Mouse (Mus musculus) limb, embryonic 11.5 days (tissue): ENCODE measurements around the gene Olfr520. TPM values are rescaled to one million over a fixed set of nuclear protein-coding genes. Genes with fewer than 3 reads are reported as not detected.
"Not testable (repeated sequence)": the region's sequence is repeated elsewhere in the genome, so short reads cannot be mapped to it uniquely, and the experiment has no call there.

Experiments used
- ATAC-seq: fragments of 200-750 bp; cut with Nextera tagmentation; 2 replicates; pipeline ENCODE4 v1.8.0; 2017; ENCODE audit warnings: low read depth; ENCODE audit not compliant: insufficient number of reproducible peaks, low FRiP score, low TSS enrichment
- DNase-seq: peaks from one replicate; pipeline ENCODE4 v3.0.0-alpha.2; 2015; ENCODE audit warnings: low spot score
- H3K27ac ChIP-seq: fragments of 300-500 bp; sonication (generic); replicated peaks from 2 replicates; pipeline ENCODE4 v1.5.1; 2014; ENCODE audit warnings: low read depth, mild to moderate bottlenecking, low read length
- H3K27me3 ChIP-seq: fragments of 300-500 bp; sonication (generic); 2 replicates; pipeline ENCODE4 v1.6.1; 2014; ENCODE audit warnings: mild to moderate bottlenecking, low read length, mixed read lengths; ENCODE audit not compliant: control insufficient read depth, insufficient read depth
- H3K36me3 ChIP-seq: fragments of 300-500 bp; sonication (generic); 2 replicates; pipeline ENCODE4 v1.6.1; 2014; ENCODE audit warnings: mild to moderate bottlenecking, low read length, moderate library complexity, mixed read lengths; ENCODE audit not compliant: control insufficient read depth, insufficient read depth
- H3K4me1 ChIP-seq: fragments of 300-500 bp; sonication (generic); 2 replicates; pipeline ENCODE4 v1.6.1; 2014; ENCODE audit warnings: low read length, mixed read lengths; ENCODE audit not compliant: control insufficient read depth, insufficient read depth
- H3K4me2 ChIP-seq: fragments of 300-500 bp; sonication (generic); 2 replicates; pipeline ENCODE4 v1.6.1; 2014; ENCODE audit warnings: low read depth, mild to moderate bottlenecking, moderate library complexity; ENCODE audit not compliant: severe bottlenecking
- H3K4me3 ChIP-seq: fragments of 300-500 bp; sonication (generic); 2 replicates; pipeline ENCODE4 v1.5.1; 2014; ENCODE audit warnings: low read depth, low read length
- H3K9ac ChIP-seq: fragments of 300-500 bp; sonication (generic); 2 replicates; pipeline ENCODE4 v1.6.1; 2014; ENCODE audit warnings: mild to moderate bottlenecking, low read length
- H3K9me3 ChIP-seq: fragments of 300-500 bp; sonication (generic); 2 replicates; pipeline ENCODE4 v1.6.1; 2016; ENCODE audit warnings: low read length; ENCODE audit not compliant: control insufficient read depth
- WGBS: fragments of 180-500 bp; shearing (Covaris S2); extraction: QIAGEN DNeasy Blood & Tissue Kit; methylation state at CpG from one replicate; pipeline ENCODE4 v1.1.7; 2014; 5-methylcytosine and 5-hydroxymethylcytosine counted together
- polyA plus RNA-seq: library from polyadenylated mRNA; unstranded; fragments of >200 nt; fragmentation: Nextera tagmentation; extraction: Ambion mirVana; gene quantifications from 2 replicates; pipeline ENCODE4 v1.2.1, GENCODE M21; 2014

The Olfr520 gene
- polyA plus RNA-seq, 1 experiment from 2014 or later = not detected

DNA sequence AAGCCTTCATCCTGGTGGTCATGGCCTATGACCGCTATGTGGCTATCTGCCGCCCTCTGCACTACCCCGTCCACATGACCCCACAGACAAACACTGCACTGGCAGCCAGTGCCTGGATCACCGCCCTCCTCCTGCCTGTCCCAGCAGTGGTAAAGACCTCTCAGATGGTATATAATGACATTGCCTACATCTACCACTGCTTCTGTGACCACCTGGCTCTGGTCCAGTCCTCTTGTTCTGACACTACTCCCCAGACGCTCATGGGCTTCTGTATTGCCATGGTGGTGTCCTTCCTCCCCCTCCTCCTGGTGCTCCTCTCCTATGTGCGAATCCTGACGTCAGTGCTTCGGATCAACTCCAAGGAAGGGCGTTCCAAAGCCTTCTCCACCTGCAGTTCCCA lies 5.4 kb downstream of the Olfr520 start:
- H3K9me3 ChIP-seq, H3K4me3 ChIP-seq, H3K36me3 ChIP-seq, H3K4me1 ChIP-seq, H3K9ac ChIP-seq, DNase-seq, H3K27me3 ChIP-seq, H3K27ac ChIP-seq, H3K4me2 ChIP-seq, ATAC-seq: not testable (repeated sequence)
- WGBS = 87% methylated on average over 9 of the region's 9 CpGs

DNA sequence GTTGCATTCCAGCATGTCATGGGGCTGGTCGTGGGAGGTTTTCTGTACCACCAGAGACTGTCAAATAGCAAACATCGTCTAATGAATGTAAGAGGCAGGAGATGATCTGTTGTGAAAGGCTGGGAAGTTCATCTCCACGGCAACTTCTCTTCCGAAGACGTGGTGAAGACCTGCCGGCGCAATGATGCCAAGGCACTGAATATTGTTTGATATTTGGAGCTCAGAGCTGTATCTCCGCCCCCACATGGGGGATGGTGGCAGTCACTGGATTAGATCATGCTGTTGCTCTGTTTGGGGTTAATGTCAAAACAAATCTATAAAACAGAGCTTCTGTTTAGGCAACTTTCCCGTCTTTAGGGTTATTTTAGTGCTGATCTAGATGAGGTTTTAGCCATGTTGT lies 9.2 kb downstream of the Olfr520 start:
- Histone ChIP-seq H3K9me3 (no peaks in the 10 kb centered on the region), H3K27me3 (no peaks in the 10 kb centered on the region), H3K4me3 (no peak overlapping the region), H3K4me1 (no peaks in the 10 kb centered on the region), H3K9ac (no peak overlapping the region), H3K36me3 (no peaks in the 10 kb centered on the region), H3K27ac (no peak overlapping the region), H3K4me2 (no peak overlapping the region)
- WGBS = 80% methylated on average over 9 of the region's 9 CpGs
- DNase-seq (no peak), ATAC-seq (no peak)

DNA sequence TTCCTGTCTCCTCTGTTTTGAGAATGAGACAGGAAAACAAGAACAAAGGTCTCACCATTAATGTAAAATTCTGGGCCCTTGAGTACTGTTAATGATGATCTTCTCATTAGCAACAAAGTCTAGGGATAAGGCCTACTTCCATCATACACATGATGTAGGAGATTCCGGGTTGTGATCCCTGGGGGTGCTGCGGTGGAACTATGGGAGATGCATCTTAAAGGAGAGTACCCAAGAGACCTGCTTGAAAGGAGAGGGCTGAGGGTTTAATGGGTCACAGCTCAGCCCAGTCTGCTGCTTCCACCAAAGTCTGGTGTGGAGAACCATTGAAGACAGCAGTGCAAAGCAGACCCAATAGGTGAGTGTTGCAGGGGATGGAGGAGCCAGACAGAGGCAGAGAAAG lies 33.1 kb downstream of the Olfr520 start, which contains the start of gene Olfr521:
Gene Olfr521, plus strand, starts transcription at position 301 of the 400 bp plus-strand sequence.
- Histone ChIP-seq H3K4me3 (no peak within 1 kb of the TSS), H3K36me3 (no peaks in the 10 kb centered on the region), H3K4me2 (no peak within 1 kb of the TSS), H3K27ac (no peak within 1 kb of the TSS), H3K27me3 (no peaks in the 10 kb centered on the region), H3K9ac (no peak within 1 kb of the TSS), H3K4me1 (no peaks in the 10 kb centered on the region), H3K9me3 (peaks cover 8% of the 10 kb centered on the region; the same call in 1 of the 2 replicates)
- 95% methylated on average over 2 of the region's 2 CpGs for WGBS
- no peak for DNase-seq
- no peak for ATAC-seq

DNA sequence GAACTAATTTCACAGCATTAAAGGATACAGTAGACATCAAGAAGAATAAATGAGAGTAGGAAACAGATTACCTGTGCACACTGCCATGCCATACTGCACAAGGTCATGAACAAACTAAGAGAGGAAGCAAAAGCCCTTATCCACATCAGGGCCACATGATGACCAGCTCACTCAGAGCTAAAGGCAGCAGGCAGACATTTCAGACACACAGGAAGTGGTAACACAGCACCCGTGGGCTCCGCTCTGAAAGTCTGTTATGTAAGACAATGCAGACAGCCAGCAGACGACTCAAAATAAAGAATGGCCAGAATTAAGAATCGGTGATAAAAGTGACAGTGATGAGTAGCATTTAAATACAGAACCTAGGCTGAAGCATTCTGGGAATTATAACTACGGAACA lies 51.3 kb downstream of the Olfr520 start:
- WGBS = 84% methylated on average over 5 of the region's 5 CpGs
- no peak overlapping the region for H3K9ac ChIP-seq
- no peak overlapping the region for H3K4me3 ChIP-seq
- H3K27ac ChIP-seq = no peak overlapping the region
- ATAC-seq (no peak), DNase-seq (no peak)
- H3K9me3 ChIP-seq = no peaks in the 10 kb centered on the region
- H3K36me3 ChIP-seq = no peaks in the 10 kb centered on the region
- no peaks in the 10 kb centered on the region for H3K4me1 ChIP-seq
- H3K27me3 ChIP-seq = no peaks in the 10 kb centered on the region
- no peak overlapping the region for H3K4me2 ChIP-seq

DNA sequence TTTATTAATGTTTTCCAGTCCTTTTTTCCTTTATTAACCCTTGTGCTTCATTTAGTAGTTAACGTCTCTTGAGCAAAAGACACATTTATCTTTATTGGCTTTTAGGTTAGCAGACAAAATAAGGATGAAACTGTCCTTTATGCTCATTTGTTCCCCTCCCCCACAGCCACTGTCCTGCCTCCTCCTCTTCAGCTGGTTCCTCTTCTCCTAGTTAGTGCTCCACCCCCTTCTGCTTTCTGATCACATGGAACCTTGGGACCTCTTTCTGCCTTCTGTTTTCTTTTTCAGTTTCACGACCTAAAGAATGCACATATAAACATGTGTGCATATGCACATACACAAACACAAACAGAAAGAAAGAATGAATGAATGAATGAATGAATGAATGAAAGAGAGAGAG lies 51.8 kb downstream of the Olfr520 start:
- Histone ChIP-seq H3K4me3 (no peak overlapping the region), H3K9ac (no peak overlapping the region), H3K4me2 (no peak overlapping the region), H3K36me3 (no peaks in the 10 kb centered on the region), H3K4me1 (no peaks in the 10 kb centered on the region), H3K27me3 (no peaks in the 10 kb centered on the region), H3K9me3 (no peaks in the 10 kb centered on the region), H3K27ac (no peak overlapping the region)
- WGBS = 72% methylated on average over 2 of the region's 2 CpGs
- ATAC-seq (no peak), DNase-seq (no peak)

DNA sequence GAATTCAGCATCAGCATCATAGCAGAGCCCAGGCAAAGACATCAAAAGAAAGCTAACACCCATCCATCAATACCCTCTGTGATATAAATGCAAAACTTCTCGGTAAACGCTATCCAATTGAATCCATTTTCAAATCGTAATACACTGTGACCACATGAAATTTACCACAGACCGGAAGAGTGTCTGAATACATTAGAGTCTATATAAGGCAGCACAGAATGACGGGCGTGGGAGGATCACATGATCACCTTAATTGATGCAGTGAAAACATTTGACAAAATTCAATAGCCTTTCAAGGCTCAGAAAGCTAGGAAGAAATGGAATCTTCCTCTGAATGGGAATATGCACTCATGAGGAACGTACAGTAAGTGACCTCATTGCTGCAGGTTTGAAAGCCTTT lies 53.3 kb downstream of the Olfr520 start:
- Histone ChIP-seq H3K9me3 (no peaks in the 10 kb centered on the region), H3K4me1 (0 out of 2 replicates have a peak, but pooled peaks cover 3% of the 10 kb centered on the region), H3K4me3 (no peak overlapping the region), H3K36me3 (no peaks in the 10 kb centered on the region), H3K9ac (no peak overlapping the region), H3K4me2 (no peak overlapping the region), H3K27me3 (no peaks in the 10 kb centered on the region), H3K27ac (no peak overlapping the region)
- ATAC-seq = no peak
- no peak for DNase-seq
- WGBS = 93% methylated on average over 7 of the region's 7 CpGs

DNA sequence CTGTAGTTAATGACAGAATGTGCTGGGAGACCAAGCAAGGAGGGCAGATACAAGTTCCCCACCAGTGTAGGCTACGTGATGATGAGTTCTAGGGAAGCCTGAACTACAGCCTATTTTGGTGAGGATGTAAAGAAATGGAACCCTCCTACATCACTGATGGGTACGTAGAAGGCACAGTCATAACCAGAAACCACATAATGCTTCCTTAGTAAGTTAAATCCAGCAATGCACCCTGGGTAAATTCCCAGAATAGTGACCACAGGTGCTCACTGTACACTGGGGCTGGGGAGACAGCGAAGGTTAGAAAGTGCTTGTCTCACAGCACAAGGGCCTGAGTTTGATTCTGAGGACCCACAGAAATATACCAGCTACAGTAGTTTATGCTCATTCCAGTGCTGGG lies 55.5 kb downstream of the Olfr520 start:
- no peaks in the 10 kb centered on the region for H3K36me3 ChIP-seq
- no peak overlapping the region for H3K27ac ChIP-seq
- H3K4me3 ChIP-seq = no peak overlapping the region
- no peak overlapping the region for H3K4me2 ChIP-seq
- DNase-seq = no peak
- no peak for ATAC-seq
- H3K9me3 ChIP-seq = no peaks in the 10 kb centered on the region
- H3K9ac ChIP-seq = no peak overlapping the region
- WGBS = 89% methylated on average over 3 of the region's 3 CpGs
- H3K4me1 ChIP-seq = 0 out of 2 replicates have a peak, but pooled peaks cover 3% of the 10 kb centered on the region
- H3K27me3 ChIP-seq = no peaks in the 10 kb centered on the region

Other genes with a start within 250 kb of the Olfr520 start
- 880 and 888 TPM in 2 replicates for gene Rps3, start 246.5 kb upstream of the Olfr520 start, polyA plus RNA-seq
- 2.9 and 3.3 TPM in 2 replicates for gene Arrb1, start 194.8 kb upstream of the Olfr520 start, polyA plus RNA-seq
- gene Tpbgl, start 103.2 kb upstream of the Olfr520 start, polyA plus RNA-seq = 0.12 and 0.13 TPM in 2 replicates
- 0.72 and 0.79 TPM in 2 replicates for gene Slco2b1, start 18.9 kb upstream of the Olfr520 start, polyA plus RNA-seq
- not detected in 2 replicates for gene Olfr521, start 33.2 kb downstream of the Olfr520 start, polyA plus RNA-seq
- gene Neu3, start 98.1 kb downstream of the Olfr520 start, polyA plus RNA-seq = 1.1 and 1.6 TPM in 2 replicates
- 0.21 and 0.36 TPM in 2 replicates for gene Xrra1, start 128.8 kb downstream of the Olfr520 start, polyA plus RNA-seq
- gene Spcs2, start 133.2 kb downstream of the Olfr520 start, polyA plus RNA-seq = 345 and 352 TPM in 2 replicates